In the genomic region with DNA sequence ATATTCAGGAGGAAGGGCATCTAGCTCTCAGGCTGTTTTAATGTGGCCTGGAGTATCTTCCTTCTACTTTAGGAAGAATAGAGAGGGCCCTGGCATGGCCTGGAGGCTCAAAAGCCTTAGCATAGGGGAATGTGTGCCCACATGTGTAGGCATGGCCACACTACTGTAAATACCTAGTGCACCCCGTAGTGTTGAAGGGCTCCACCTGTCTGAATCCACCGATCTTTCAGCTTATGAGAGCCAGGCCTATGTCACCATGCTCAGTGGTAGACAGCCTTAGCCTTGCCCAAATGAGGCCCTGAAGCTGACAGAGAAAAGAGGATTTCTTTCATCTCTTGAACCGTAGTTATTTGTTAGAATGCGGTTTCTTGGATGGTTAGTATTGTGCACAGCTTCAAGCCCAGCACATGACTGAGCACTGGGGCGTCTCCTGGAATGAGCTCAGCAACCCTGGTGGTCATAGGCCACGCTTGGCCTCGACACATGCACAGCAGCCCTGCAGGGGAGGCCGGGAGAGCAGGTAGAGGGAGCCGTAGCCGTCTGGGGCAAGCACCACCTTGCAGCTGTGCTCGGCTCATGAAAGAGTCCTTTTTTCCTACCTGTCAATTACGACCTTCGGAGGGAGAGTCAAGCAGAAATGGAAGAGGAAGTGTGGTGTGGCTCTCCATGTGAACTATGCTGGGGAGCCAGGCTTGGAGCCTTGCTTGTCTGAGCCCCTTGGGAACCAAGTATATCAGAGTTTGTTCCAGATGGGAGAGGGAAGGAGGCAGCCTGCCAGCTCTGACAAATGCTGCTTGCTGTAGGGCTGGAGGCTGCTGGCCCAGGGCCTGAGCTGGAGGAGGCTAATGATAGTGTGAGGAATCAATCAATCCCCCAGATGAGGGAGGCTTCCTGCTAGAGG, we compare ENCODE assay signal across 9 mouse cellular contexts. TPM values are rescaled to one million over a fixed set of nuclear protein-coding genes. Genes with fewer than 3 reads are reported as not detected.
DNase-seq lines count a peak whose midpoint lies in the region; ATAC-seq lines count a peak whose summit lies in the region.
"Had no signal": no experiment of that assay in that cellular context is flagged by ENCODE, and none has a peak within 500 bp of the region (broad histone marks: within the 10 kb centered on the region; RNA-seq: fewer than 3 reads in every experiment).

No protein-coding gene starts in this region.

- H3K27me3 ChIP-seq in liver, embryonic 12.5 days (replicated peaks): no peaks in the 10 kb centered on the region

- WGBS in liver, embryonic 12.5 days (ENCODE audit: insufficient replicate concordance): 48% methylated on average over 13 of the region's 13 CpGs

- H3K4me3 ChIP-seq in liver, embryonic 12.5 days: no peak overlapping the region

- peaks cover 11% of the 10 kb centered on the region; the same call in 1 of the 2 replicates for H3K4me1 ChIP-seq in liver, embryonic 12.5 days

- peak overlapping the region; percentile 38; the same call in 1 of the 2 replicates for H3K27ac ChIP-seq in liver, embryonic 12.5 days
- H3K27ac ChIP-seq: macrophage had no signal

- ATAC-seq in liver, embryonic 12.5 days: no peak
- no peak for ATAC-seq in CD4-positive, CD25-positive, alpha-beta regulatory T cell, adult 4 months

- no peaks in the 10 kb centered on the region for H3K36me3 ChIP-seq in liver, embryonic 12.5 days

- no peak overlapping the region for H3K4me2 ChIP-seq in liver, embryonic 12.5 days

- no peaks in the 10 kb centered on the region for H3K9me3 ChIP-seq in liver, embryonic 12.5 days (replicated peaks)

- DNase-seq in urinary bladder, postnatal 25 days (ENCODE audit: low spot score): peak; percentile 53
- DNase-seq in urinary bladder, postnatal 10 days (ENCODE audit: low spot score): no peak
- DNase-seq in frontal cortex, postnatal 10 days (ENCODE audit: low spot score in 2 of 2): peak; percentile 81 to 82
- peak; percentile 85 to 89 for DNase-seq in heart, postnatal 36 days
- peak; percentile 92 for DNase-seq in layer of hippocampus, adult 11-12 months (ENCODE audit: low spot score)
- DNase-seq in ovary, adult 18-20 months (ENCODE audit: low spot score): peak; percentile 90

- intact Hi-C loops in heart, postnatal 36 days (cut with DNase I): loop anchor here (5.0 kb wide), 1 partner anchor 92 kb away; no protein-coding TSS in a partner anchor

- H3K9ac ChIP-seq in liver, embryonic 12.5 days: no peak overlapping the region

RNA-seq across cellular contexts. Expression of gene St6gal1, which starts 15.8 kb away (rescaled TPM):
- 1 to 10 TPM; 9.2 to 10.0 TPM for total RNA-seq in heart, postnatal 36 days (2021)
- 7.5 and 7.9 TPM in 2 replicates for polyA plus RNA-seq in liver, embryonic 12.5 days (2016; fragmentation: Nextera tagmentation; extraction: Ambion mirVana)
- polyA plus RNA-seq in CD4-positive, CD25-positive, alpha-beta regulatory T cell, adult 4 months (2017; shearing (Covaris generic)): 10 to 100 TPM; 70.1 to 99.5 TPM
